Mouse (Mus musculus) cerebellum, adult 2 months (tissue): ENCODE data around the gene Phkg1.
A peak's percentile ranks its signal among the peaks of the same experiment; 100 is the strongest.

Experiments used
- CTCF ChIP-seq: fragments of 200-500 bp; IDR thresholded peaks from 2 replicates; pipeline ENCODE4 v1.5.1; 2011; ENCODE audit warnings: low read depth, mild to moderate bottlenecking, control low read depth, low read length, moderate library complexity, borderline replicate concordance; ENCODE audit not compliant: insufficient read depth
- POLR2A ChIP-seq: fragments of 200-500 bp; IDR thresholded peaks from 2 replicates; pipeline ENCODE4 v1.6.1; 2011; ENCODE audit warnings: low read length, control low read depth, borderline replicate concordance; ENCODE audit not compliant: insufficient read depth

DNA sequence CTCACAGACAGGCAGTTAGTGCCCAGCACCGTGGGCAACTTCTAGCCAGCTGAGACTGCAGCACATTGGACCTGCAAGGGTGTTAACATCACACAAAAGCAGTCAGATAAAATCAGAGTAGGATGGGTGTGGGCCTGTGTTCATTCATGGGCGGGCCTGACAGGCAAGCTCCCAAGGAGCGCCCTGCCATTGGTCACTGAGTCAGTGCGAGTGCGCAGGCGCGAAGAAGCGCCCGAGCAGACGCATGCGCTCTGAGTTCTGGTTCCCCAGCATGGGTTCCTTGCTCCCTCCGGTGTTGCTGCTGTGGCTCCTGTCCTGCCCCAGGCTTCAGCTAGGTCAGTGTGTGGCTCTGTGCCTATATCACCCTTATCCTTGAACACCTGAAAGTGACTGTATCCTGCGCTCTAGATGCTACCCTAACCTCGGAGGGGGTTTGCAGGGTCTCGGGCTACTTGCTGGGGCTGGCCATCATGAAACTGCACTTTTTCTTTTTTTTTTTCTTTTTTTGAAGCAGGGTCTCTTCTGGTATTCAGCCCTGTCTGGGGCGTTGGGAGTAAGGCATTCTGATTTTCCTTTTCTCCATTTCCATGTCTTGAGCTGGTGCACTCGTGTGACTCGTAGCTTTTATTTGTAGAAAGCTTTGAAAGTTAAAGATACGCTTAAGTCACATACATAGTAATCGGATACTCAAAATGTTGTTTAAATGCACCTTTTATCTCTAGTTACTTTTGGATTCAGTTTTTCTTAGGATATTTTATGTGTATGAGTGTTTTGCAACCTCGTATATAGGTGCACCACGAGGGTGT, 51.4 kb downstream of the Phkg1 start, which contains the start of gene Sumf2:
- TF ChIP-seq CTCF (no peak; the same call in 1 of the 2 replicates), POLR2A (peak; percentile 99)
